Mouse (Mus musculus): Measurements from ENCODE around the gene Bmp10. TPM values are rescaled to one million over a fixed set of nuclear protein-coding genes. Genes with fewer than 3 reads are reported as not detected.

The Bmp10 gene
- total and polyA plus RNA-seq, 3 experiments, result not detected

GRCm38 (mm10) chr6:87451771-87452170, 23.0 kb downstream of the Bmp10 start:
- no peak for TF ChIP-seq E2F4 (IDR thresholded peaks at IDR 0.05; ENCODE audit: borderline replicate concordance, low read depth, low read length)
- no peak for TF ChIP-seq TAL1 (IDR thresholded peaks at IDR 0.05; ENCODE audit: low read length)
- TF ChIP-seq EP300 (IDR thresholded peaks at IDR 0.05; ENCODE audit: low read depth in 1 of 2, low read length in 2 of 2), result no peak
- TF ChIP-seq GATA1 (IDR thresholded peaks at IDR 0.05; ENCODE audit: low read depth, low read length), result no peak
- TF ChIP-seq POLR2AphosphoS5 (IDR thresholded peaks at IDR 0.05; ENCODE audit: borderline replicate concordance, low read depth, low read length), result no peak
- TF ChIP-seq GABPA (IDR thresholded peaks at IDR 0.05; ENCODE audit: low read depth, low read length), result no peak
- TF ChIP-seq ELF1 (IDR thresholded peaks at IDR 0.05; ENCODE audit: low read depth, low read length), result no peak
- no peak for TF ChIP-seq CHD1 (IDR thresholded peaks at IDR 0.05; ENCODE audit: low read depth, low read length)
- no peak for TF ChIP-seq MAX (IDR thresholded peaks at IDR 0.05; ENCODE audit: low read length)
- no peak for TF ChIP-seq NRF1 (IDR thresholded peaks at IDR 0.05; ENCODE audit: insufficient read depth, low read depth, low read length, poor library complexity, severe bottlenecking)
- no peak for TF ChIP-seq ZMIZ1 (IDR thresholded peaks at IDR 0.05; ENCODE audit: low read depth, low read length)
- no peak for TF ChIP-seq SIN3A (IDR thresholded peaks at IDR 0.05; ENCODE audit: low read length)
- TF ChIP-seq POLR2AphosphoS2 (IDR thresholded peaks at IDR 0.05; ENCODE audit: low read length), result no peak
- DNase-seq (ENCODE audit: low read depth, low spot score), result no peak
- H3K4me3 ChIP-seq (ENCODE audit: control insufficient read depth in 1 of 2, insufficient read depth in 1 of 2, low read depth in 2 of 2, low read length in 2 of 2), result no peak overlapping the region
- no peaks in the 10 kb centered on the region for H3K36me3 ChIP-seq (ENCODE audit: control insufficient read depth in 1 of 2, insufficient read depth in 2 of 2, low read length in 2 of 2)
- H3K27me3 ChIP-seq (ENCODE audit: control insufficient read depth in 1 of 2, insufficient read depth in 2 of 2, low read length in 2 of 2), result peaks cover 15 to 25% of the 10 kb centered on the region in 2 experiments
- no peaks in the 10 kb centered on the region for H3K79me2 ChIP-seq (ENCODE audit: control insufficient read depth, insufficient read depth, low read length, poor library complexity)
- H3K27ac ChIP-seq (ENCODE audit: control insufficient read depth, low read depth, low read length), result no peak overlapping the region
- no peaks in the 10 kb centered on the region for H3K4me1 ChIP-seq (ENCODE audit: control insufficient read depth in 1 of 2, insufficient read depth in 2 of 2, low read length in 2 of 2)
- no peak overlapping the region for H3K9ac ChIP-seq (ENCODE audit: control insufficient read depth, low read depth, low read length, poor library complexity, severe bottlenecking)
- no peaks in the 10 kb centered on the region for H3K9me3 ChIP-seq (replicated peaks; ENCODE audit: insufficient read depth, low read length)

- H3K27ac ChIP-seq (ENCODE audit: control insufficient read depth, low read depth, low read length), result no peak overlapping the region
- no peak for TF ChIP-seq ZMIZ1 (IDR thresholded peaks at IDR 0.05; ENCODE audit: low read depth, low read length)
- no peak for TF ChIP-seq MAFK (IDR thresholded peaks at IDR 0.05; ENCODE audit: borderline replicate concordance, low read depth, low read length)
- TF ChIP-seq EP300 (IDR thresholded peaks at IDR 0.05; ENCODE audit: low read depth in 1 of 2, low read length in 2 of 2), result no peak
- TF ChIP-seq TBP (IDR thresholded peaks at IDR 0.05; ENCODE audit: low read depth, low read length), result no peak
- no peak for TF ChIP-seq POLR2AphosphoS5 (IDR thresholded peaks at IDR 0.05; ENCODE audit: borderline replicate concordance, low read depth, low read length)
- no peak for TF ChIP-seq ZKSCAN1 (IDR thresholded peaks at IDR 0.05; ENCODE audit: low read depth, low read length)
- TF ChIP-seq TAL1 (IDR thresholded peaks at IDR 0.05; ENCODE audit: low read length), result no peak
- no peak for TF ChIP-seq UBTF (IDR thresholded peaks at IDR 0.05; ENCODE audit: borderline replicate concordance, insufficient read depth, low read depth, low read length)
- TF ChIP-seq MYC (IDR thresholded peaks at IDR 0.05; ENCODE audit: low read depth, low read length), result no peak
- no peak for TF ChIP-seq CHD1 (IDR thresholded peaks at IDR 0.05; ENCODE audit: low read depth, low read length)
- TF ChIP-seq ELF1 (IDR thresholded peaks at IDR 0.05; ENCODE audit: low read depth, low read length), result no peak
- no peak for TF ChIP-seq KAT2A (conservative IDR thresholded peaks at IDR 0.05; ENCODE audit: low read depth, low read length)
- TF ChIP-seq ETS1 (IDR thresholded peaks at IDR 0.05; ENCODE audit: low read depth, low read length), result no peak
- TF ChIP-seq TCF12 (IDR thresholded peaks at IDR 0.05; ENCODE audit: low read depth, low read length), result no peak
- no peaks in the 10 kb centered on the region for H3K4me1 ChIP-seq (ENCODE audit: control insufficient read depth in 1 of 2, insufficient read depth in 2 of 2, low read length in 2 of 2)
- no peak for DNase-seq (ENCODE audit: low read depth, low spot score)
- no peaks in the 10 kb centered on the region for H3K9me3 ChIP-seq (replicated peaks; ENCODE audit: insufficient read depth, low read length)
- no peaks in the 10 kb centered on the region for H3K36me3 ChIP-seq (ENCODE audit: control insufficient read depth in 1 of 2, insufficient read depth in 2 of 2, low read length in 2 of 2)
- H3K79me2 ChIP-seq (ENCODE audit: control insufficient read depth, insufficient read depth, low read length, poor library complexity), result no peaks in the 10 kb centered on the region
- H3K4me3 ChIP-seq (ENCODE audit: control insufficient read depth in 1 of 2, insufficient read depth in 1 of 2, low read depth in 2 of 2, low read length in 2 of 2), result no peak overlapping the region
- peaks cover 2 to 13% of the 10 kb centered on the region in 2 experiments; a peak in 2 of 4 replicates for H3K27me3 ChIP-seq (ENCODE audit: control insufficient read depth in 1 of 2, insufficient read depth in 2 of 2, low read length in 2 of 2)
- no peak overlapping the region for H3K9ac ChIP-seq (ENCODE audit: control insufficient read depth, low read depth, low read length, poor library complexity, severe bottlenecking)
Measured at GRCm38 (mm10) chr6:87455507-87455906, 26.7 kb downstream of the Bmp10 start.

Data from MEL (cell line).